Mouse (Mus musculus): Measurements from ENCODE around the gene Bik. TPM values are rescaled to one million over a fixed set of nuclear protein-coding genes. Genes with fewer than 3 reads are reported as not detected.
A peak's percentile ranks its signal among the peaks of the same experiment; 100 is the strongest.
"Not testable (repeated sequence)": the region's sequence is repeated elsewhere in the genome, so short reads cannot be mapped to it uniquely, and the experiment has no call there.

Gene Bik
- polyA plus RNA-seq, 1 experiment from 2014 or later = 2.1 TPM

DNA sequence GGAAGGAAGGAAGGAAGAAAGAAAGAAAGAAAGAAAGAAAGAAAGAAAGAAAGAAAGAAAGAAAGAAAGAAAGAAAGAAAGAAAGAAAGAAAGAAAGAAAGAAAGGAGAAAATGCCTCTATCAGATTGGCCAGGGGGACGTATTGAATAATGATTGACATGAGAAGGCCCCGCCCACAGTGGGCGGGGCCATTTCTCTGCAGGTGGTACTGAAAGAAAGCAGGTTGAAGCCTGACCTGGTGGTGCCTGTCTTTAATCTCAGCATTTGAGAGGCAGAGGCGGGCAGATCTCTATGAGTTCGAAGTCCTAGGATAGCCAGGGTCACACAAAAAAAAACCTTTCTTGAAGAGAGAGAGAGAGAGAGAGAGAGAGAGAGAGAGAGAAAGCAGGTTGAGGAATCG, 25.2 kb upstream of the Bik start:
- not testable (repeated sequence) for H3K9me3 ChIP-seq (ENCODE audit: control insufficient read depth, low read length); H3K27ac ChIP-seq (ENCODE audit: low read depth, low read length); H3K4me2 ChIP-seq (replicated peaks; ENCODE audit: low read depth, low read length); H3K4me1 ChIP-seq (replicated peaks; ENCODE audit: control insufficient read depth, insufficient read depth, low read length); H3K4me3 ChIP-seq (ENCODE audit: low read depth, low read length); H3K9ac ChIP-seq (ENCODE audit: low read depth, low read length); ATAC-seq (ENCODE audit: low FRiP score); H3K27me3 ChIP-seq (ENCODE audit: control insufficient read depth, insufficient read depth, low read length); H3K36me3 ChIP-seq (ENCODE audit: control insufficient read depth, insufficient read depth, low read length); DNase-seq (ENCODE audit: low spot score)
- WGBS = 70% methylated on average over 6 of the region's 6 CpGs

DNA sequence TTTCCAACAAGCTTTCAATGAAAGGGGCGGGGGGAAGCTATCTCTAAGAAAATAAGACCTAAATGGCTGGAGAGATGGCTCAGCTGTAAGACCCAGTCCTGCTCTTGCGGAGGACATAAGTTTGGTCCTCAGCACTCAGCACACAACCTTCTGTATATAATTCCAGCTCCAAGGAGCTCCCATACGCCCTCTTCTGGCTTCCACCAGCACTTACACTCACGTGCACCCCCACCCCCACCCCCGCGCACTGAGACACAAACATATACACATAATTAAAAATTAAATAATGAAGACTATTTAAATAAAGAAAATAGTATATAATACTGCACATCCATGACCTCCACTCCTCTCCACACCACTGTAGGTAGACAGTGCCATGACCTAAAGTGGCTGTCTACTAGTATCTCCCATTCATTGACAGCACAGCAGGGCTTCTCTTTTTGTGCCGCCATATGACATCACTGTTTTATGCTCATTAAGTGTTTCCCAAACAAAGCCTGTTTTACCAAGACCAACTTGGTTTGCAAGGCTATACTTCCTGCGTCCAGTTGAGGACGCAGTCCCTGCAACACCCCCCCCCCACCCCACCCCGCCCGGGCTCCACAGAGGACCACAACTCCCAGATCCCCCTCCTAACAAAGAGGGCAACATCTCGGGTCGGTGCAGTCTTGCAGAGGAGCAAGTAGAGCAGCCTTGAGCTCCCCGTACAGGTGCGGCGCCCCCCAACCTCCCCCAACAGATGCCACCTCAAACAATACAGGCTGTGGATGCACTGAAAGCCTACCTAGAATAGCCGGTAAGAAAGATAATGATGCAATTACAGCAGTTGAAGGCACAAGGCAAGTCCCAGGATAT, 16.5 kb upstream of the Bik start:
- H3K4me3 ChIP-seq (ENCODE audit: low read depth, low read length) = peak overlapping the region; percentile 60
- peak overlapping the region; percentile 60 for H3K4me2 ChIP-seq (replicated peaks; ENCODE audit: low read depth, low read length)
- WGBS = 25% methylated on average over 17 of the region's 17 CpGs
- no peaks in the 10 kb centered on the region for H3K9me3 ChIP-seq (ENCODE audit: control insufficient read depth, low read length)
- ATAC-seq (ENCODE audit: low FRiP score) = peak; percentile 86
- H3K4me1 ChIP-seq (replicated peaks; ENCODE audit: control insufficient read depth, insufficient read depth, low read length) = no peaks in the 10 kb centered on the region
- peak overlapping the region; percentile 62 for H3K9ac ChIP-seq (ENCODE audit: low read depth, low read length)
- no peaks in the 10 kb centered on the region for H3K36me3 ChIP-seq (ENCODE audit: control insufficient read depth, insufficient read depth, low read length)
- DNase-seq (ENCODE audit: low spot score) = peak; percentile 13
- H3K27me3 ChIP-seq (ENCODE audit: control insufficient read depth, insufficient read depth, low read length) = no peaks in the 10 kb centered on the region
- peak overlapping the region; percentile 86 for H3K27ac ChIP-seq (ENCODE audit: low read depth, low read length)

DNA sequence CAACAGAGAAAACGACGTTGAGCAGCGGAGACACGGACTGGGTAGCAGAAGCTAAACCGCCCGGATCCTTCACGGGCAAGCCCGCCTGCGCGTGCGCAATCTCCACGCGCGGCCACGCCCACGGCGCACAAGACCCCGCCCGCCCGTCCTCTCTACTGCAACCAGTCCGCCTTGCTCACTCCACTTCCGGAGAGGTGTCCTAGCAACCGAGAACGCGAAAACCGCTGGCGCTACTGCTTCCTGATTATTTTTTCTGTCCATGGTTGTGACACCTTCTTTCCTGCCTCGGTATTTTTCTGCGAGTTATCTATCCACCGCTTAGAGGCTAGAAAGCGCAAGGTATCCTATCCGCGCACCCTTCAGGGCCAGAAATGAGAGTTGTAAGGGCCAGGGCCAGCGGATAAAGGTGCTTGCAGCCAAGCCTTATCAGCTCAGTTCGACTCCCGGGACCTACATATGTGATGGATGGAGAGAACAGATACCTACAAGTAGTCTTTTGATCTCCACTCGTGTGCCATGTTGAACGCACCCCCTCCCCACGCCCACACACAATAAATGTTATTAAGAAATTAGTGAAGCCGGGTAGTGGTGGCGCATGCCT, 15.8 kb upstream of the Bik start, which contains the start of gene Ttll1:
Ttll1 (minus strand) TSS at position 89 of the 601 bp plus-strand sequence.
- 13% methylated on average over 40 of the region's 41 CpGs for WGBS
- H3K27ac ChIP-seq (ENCODE audit: low read depth, low read length) = peak within 1 kb of the TSS; percentile 86
- peak; percentile 95 for ATAC-seq (ENCODE audit: low FRiP score)

DNA sequence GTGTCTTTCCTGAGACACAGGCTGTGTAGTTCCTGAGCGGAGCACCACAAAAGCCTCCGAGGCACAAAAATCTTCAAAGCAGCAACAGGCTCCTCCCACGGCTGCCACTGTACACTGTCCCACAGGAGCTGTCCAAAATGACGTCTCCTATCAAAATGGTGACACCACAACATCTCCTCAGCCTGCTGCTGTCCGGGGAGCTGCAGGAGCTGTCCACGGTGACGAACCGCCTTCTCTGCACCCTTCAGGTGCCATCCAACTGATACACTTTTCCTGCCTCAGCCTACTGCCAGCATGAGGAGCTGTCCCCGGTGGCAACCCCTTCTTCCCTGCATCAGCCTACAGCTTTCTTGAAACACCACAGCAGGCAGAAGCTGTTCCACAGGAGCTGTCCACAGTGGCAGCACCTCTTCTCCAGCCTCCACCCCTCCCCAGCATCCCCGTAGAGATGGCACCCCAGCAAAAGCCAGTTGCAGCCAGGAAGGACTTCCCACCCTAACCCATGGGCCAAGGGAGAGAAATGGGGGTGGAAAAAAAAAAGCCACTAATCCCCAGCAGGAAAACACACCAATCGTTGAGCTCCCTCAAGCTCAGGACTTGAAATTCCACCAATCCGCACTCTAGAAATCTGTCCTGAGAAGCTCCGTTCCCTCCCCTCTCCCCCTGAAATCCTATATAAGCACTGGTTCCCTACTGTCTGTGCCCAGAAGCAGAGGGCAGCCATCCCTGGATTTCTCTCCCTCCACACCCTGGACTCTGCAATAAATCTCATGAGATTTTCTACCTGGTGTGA, 14.0 kb upstream of the Bik start:
- Histone ChIP-seq H3K36me3 (ENCODE audit: control insufficient read depth, insufficient read depth, low read length) (no peaks in the 10 kb centered on the region), H3K27me3 (ENCODE audit: control insufficient read depth, insufficient read depth, low read length) (no peaks in the 10 kb centered on the region), H3K4me2 (replicated peaks; ENCODE audit: low read depth, low read length) (no peak overlapping the region), H3K9ac (ENCODE audit: low read depth, low read length) (no peak overlapping the region), H3K4me3 (ENCODE audit: low read depth, low read length) (no peak overlapping the region), H3K4me1 (replicated peaks; ENCODE audit: control insufficient read depth, insufficient read depth, low read length) (no peaks in the 10 kb centered on the region), H3K27ac (ENCODE audit: low read depth, low read length) (no peak overlapping the region), H3K9me3 (ENCODE audit: control insufficient read depth, low read length) (no peaks in the 10 kb centered on the region)
- WGBS = 84% methylated on average over 13 of the region's 13 CpGs
- ATAC-seq (ENCODE audit: low FRiP score) (no peak), DNase-seq (ENCODE audit: low spot score) (no peak)

More for the DNA sequence above, 15.8 kb upstream of the Bik start, which contains the start of gene Ttll1:
- Histone ChIP-seq H3K4me3 (ENCODE audit: low read depth, low read length) (peak within 1 kb of the TSS; percentile 60), H3K36me3 (ENCODE audit: control insufficient read depth, insufficient read depth, low read length) (no peaks in the 10 kb centered on the region), H3K4me1 (replicated peaks; ENCODE audit: control insufficient read depth, insufficient read depth, low read length) (no peaks in the 10 kb centered on the region), H3K27me3 (ENCODE audit: control insufficient read depth, insufficient read depth, low read length) (no peaks in the 10 kb centered on the region), H3K4me2 (replicated peaks; ENCODE audit: low read depth, low read length) (peak within 1 kb of the TSS; percentile 60), H3K9ac (ENCODE audit: low read depth, low read length) (peak within 1 kb of the TSS; percentile 62), H3K9me3 (ENCODE audit: control insufficient read depth, low read length) (no peaks in the 10 kb centered on the region)
- DNase-seq (ENCODE audit: low spot score) = peak; percentile 97

DNA sequence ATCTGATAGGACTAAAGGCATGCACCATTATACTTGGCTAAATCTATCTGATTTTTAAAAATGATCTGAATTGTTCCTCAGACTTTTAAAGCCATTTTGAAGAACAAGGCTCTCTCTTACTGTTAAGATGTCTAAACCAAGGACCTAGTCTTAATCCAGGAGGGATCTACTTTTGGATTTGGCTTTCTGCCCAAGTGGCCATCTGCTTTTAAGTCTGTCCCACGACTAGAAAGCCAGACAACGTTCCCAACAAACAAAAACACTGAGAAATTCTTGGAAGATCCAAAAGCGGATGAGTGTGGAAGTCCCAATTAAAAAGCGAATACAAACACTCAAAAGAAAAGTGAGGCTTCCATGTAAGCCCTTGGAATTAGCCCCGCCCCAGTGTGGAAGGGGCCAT, 11.6 kb upstream of the Bik start:
- Histone ChIP-seq H3K9me3 (ENCODE audit: control insufficient read depth, low read length) (no peaks in the 10 kb centered on the region), H3K27ac (ENCODE audit: low read depth, low read length) (no peak overlapping the region), H3K27me3 (ENCODE audit: control insufficient read depth, insufficient read depth, low read length) (no peaks in the 10 kb centered on the region), H3K4me2 (replicated peaks; ENCODE audit: low read depth, low read length) (no peak overlapping the region), H3K4me1 (replicated peaks; ENCODE audit: control insufficient read depth, insufficient read depth, low read length) (no peaks in the 10 kb centered on the region), H3K9ac (ENCODE audit: low read depth, low read length) (no peak overlapping the region), H3K36me3 (ENCODE audit: control insufficient read depth, insufficient read depth, low read length) (no peaks in the 10 kb centered on the region), H3K4me3 (ENCODE audit: low read depth, low read length) (no peak overlapping the region)
- WGBS = 73% methylated on average over 5 of the region's 5 CpGs
- DNase-seq (ENCODE audit: low spot score) (no peak), ATAC-seq (ENCODE audit: low FRiP score) (no peak)

DNA sequence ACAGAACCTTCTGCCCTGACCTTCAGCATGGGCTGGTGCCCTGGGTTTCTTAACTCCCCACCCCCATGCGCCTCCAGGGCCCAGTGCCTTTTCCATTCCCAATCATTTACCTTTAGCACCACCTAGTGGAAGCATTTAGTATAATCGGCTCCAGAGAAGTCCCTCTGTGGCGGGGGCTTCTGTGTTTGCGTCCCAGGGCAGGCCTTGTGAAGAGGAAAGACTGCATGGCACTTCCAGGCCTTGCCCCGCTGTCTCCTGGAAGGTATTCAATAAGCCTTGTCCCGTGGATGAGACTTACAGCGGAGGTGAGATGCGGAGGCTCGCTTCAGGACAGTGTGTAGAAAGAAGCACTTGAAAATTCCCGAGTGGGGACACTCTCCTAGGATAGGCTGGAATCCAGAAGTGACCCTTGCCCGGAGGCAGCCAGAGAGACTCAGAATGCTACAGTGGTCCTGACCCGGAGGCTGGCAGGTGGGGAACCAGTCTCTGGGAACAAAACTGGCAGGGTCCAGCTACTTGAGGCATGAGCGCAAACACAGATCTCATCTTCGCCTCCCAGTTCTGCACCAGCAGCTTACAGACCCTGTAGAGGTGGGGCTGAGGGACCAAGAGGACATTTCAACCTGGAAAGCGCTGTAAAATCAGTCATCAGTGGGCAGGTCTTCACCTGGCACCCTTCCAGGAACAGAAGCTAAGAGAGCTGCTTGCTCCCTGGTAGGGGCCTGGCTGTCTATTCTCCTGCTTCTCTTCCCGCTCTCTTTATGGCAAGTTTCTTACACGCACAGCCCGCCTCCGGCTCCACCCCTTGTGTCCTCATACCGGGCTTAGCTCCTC, 8.2 kb upstream of the Bik start:
- ATAC-seq (ENCODE audit: low FRiP score) (peak; percentile 25; the same call in 1 of the 2 replicates), DNase-seq (ENCODE audit: low spot score) (peak; percentile 87)
- no peaks in the 10 kb centered on the region for H3K36me3 ChIP-seq (ENCODE audit: control insufficient read depth, insufficient read depth, low read length)
- H3K27me3 ChIP-seq (ENCODE audit: control insufficient read depth, insufficient read depth, low read length) = no peaks in the 10 kb centered on the region
- no peaks in the 10 kb centered on the region for H3K9me3 ChIP-seq (ENCODE audit: control insufficient read depth, low read length)
- H3K9ac ChIP-seq (ENCODE audit: low read depth, low read length) = no peak overlapping the region
- H3K27ac ChIP-seq (ENCODE audit: low read depth, low read length) = no peak overlapping the region
- H3K4me3 ChIP-seq (ENCODE audit: low read depth, low read length) = no peak overlapping the region
- WGBS = 42% methylated on average over 20 of the region's 20 CpGs
- H3K4me1 ChIP-seq (replicated peaks; ENCODE audit: control insufficient read depth, insufficient read depth, low read length) = peaks cover 4% of the 10 kb centered on the region; the same call in 1 of the 2 replicates
- H3K4me2 ChIP-seq (replicated peaks; ENCODE audit: low read depth, low read length) = no peak overlapping the region

DNA sequence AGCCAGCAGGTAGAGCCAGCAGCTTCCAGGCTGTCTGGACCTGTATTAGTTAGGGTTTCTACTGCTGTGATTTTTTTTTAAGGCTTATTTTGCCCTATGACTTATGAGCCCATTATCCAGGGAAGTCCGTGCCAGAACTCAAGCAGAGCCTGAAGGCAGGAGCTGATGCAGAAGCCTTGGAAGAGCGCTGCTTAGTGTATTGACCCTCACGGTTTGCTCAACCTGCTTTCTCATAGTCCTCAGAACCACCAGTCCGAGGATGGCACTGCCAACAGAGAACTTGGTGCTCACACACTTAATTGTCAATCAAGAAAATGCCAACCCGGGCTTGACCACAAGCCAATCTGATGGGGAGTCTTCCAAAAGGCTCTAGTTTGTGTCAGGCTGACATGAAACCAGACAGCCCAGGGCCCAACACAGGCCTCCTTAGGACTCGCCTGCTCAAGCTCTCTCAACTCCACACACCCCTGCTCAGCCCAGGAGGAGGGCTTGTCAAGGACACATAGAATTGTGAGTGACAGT, 5.7 kb upstream of the Bik start:
- DNase-seq (ENCODE audit: low spot score) (no peak), ATAC-seq (ENCODE audit: low FRiP score) (no peak)
- Histone ChIP-seq H3K36me3 (ENCODE audit: control insufficient read depth, insufficient read depth, low read length) (no peaks in the 10 kb centered on the region), H3K9me3 (ENCODE audit: control insufficient read depth, low read length) (no peaks in the 10 kb centered on the region), H3K4me3 (ENCODE audit: low read depth, low read length) (no peak overlapping the region), H3K4me2 (replicated peaks; ENCODE audit: low read depth, low read length) (no peak overlapping the region), H3K27me3 (ENCODE audit: control insufficient read depth, insufficient read depth, low read length) (peaks cover 6% of the 10 kb centered on the region; the same call in 1 of the 2 replicates), H3K9ac (ENCODE audit: low read depth, low read length) (no peak overlapping the region), H3K27ac (ENCODE audit: low read depth, low read length) (no peak overlapping the region), H3K4me1 (replicated peaks; ENCODE audit: control insufficient read depth, insufficient read depth, low read length) (peaks cover 9% of the 10 kb centered on the region; the same call in 1 of the 2 replicates)
- WGBS = 84% methylated on average over 6 of the region's 6 CpGs
